Mouse (Mus musculus) midbrain, embryonic 10.5 days (tissue): Measurements from ENCODE around the gene Fbxo24. TPM values are rescaled to one million over a fixed set of nuclear protein-coding genes. Genes with fewer than 3 reads are reported as not detected.

Source experiments
- DNase-seq: peaks from one replicate; pipeline ENCODE4 v3.0.0-alpha.2; 2017; ENCODE audit warnings: low spot score
- H3K27ac ChIP-seq: fragments of 300-500 bp; sonication (generic); replicated peaks from 2 replicates; pipeline ENCODE4 v1.5.1; 2016; ENCODE audit warnings: mild to moderate bottlenecking
- H3K27me3 ChIP-seq: fragments of 300-500 bp; sonication (generic); 2 replicates; pipeline ENCODE4 v1.6.1; 2016; ENCODE audit warnings: low read depth, mild to moderate bottlenecking; ENCODE audit not compliant: poor library complexity, severe bottlenecking
- H3K36me3 ChIP-seq: fragments of 300-500 bp; sonication (generic); 2 replicates; pipeline ENCODE4 v1.6.1; 2016; ENCODE audit warnings: mild to moderate bottlenecking, moderate library complexity
- H3K4me1 ChIP-seq: fragments of 300-500 bp; sonication (generic); 2 replicates; pipeline ENCODE4 v1.6.1; 2016
- H3K4me3 ChIP-seq: fragments of 300-500 bp; sonication (generic); 2 replicates; pipeline ENCODE4 v1.5.1; 2016; ENCODE audit warnings: mild to moderate bottlenecking, moderate library complexity
- H3K9me3 ChIP-seq: fragments of 300-500 bp; sonication (generic); replicated peaks from 2 replicates; pipeline ENCODE4 v1.6.1; 2016; ENCODE audit warnings: mild to moderate bottlenecking
- WGBS: fragments of 180-500 bp; shearing (Covaris S2); methylation state at CpG from one replicate; pipeline ENCODE4 v1.1.7; 2016; 5-methylcytosine and 5-hydroxymethylcytosine counted together
- polyA plus RNA-seq: library from polyadenylated mRNA; unstranded; fragments of >200 nt; fragmentation: Nextera tagmentation; extraction: Ambion mirVana; gene quantifications from 2 replicates; pipeline ENCODE4 v1.2.1, GENCODE M21; 2016

The Fbxo24 gene
- polyA plus RNA-seq, 1 experiment from 2014 or later: 0.28 TPM

- H3K27ac ChIP-seq: peak overlapping the region; percentile 76
- 19% methylated on average over 12 of the region's 12 CpGs for WGBS
- H3K27me3 ChIP-seq: peaks cover 37% of the 10 kb centered on the region
- peaks cover 14% of the 10 kb centered on the region; the same call in 1 of the 2 replicates for H3K36me3 ChIP-seq
- H3K4me3 ChIP-seq: peak overlapping the region; percentile 25
- H3K9me3 ChIP-seq: no peaks in the 10 kb centered on the region
- H3K4me1 ChIP-seq: peaks cover 65% of the 10 kb centered on the region
- peak; percentile 66 for DNase-seq
Observed at GRCm38 (mm10) chr5:137610548-137611244, 18.1 kb downstream of the Fbxo24 start.

- peaks cover 37% of the 10 kb centered on the region for H3K27me3 ChIP-seq
- peak overlapping the region; percentile 25 for H3K4me3 ChIP-seq
- H3K36me3 ChIP-seq: peaks cover 14% of the 10 kb centered on the region; the same call in 1 of the 2 replicates
- DNase-seq: no peak
- no peaks in the 10 kb centered on the region for H3K9me3 ChIP-seq
- peak overlapping the region; percentile 76 for H3K27ac ChIP-seq
- 76% methylated on average over 4 of the region's 4 CpGs for WGBS
- H3K4me1 ChIP-seq: peaks cover 71% of the 10 kb centered on the region
Observed at GRCm38 (mm10) chr5:137610056-137610455, 18.7 kb downstream of the Fbxo24 start.

- H3K27ac ChIP-seq: no peak overlapping the region
- H3K4me1 ChIP-seq: peaks cover 71% of the 10 kb centered on the region
Observed at GRCm38 (mm10) chr5:137609292-137609691, 19.5 kb downstream of the Fbxo24 start.

GRCm38 (mm10) chr5:137608654-137609190 lies 20.1 kb downstream of the Fbxo24 start:
- Histone ChIP-seq H3K9me3 (no peaks in the 10 kb centered on the region), H3K27me3 (peaks cover 37% of the 10 kb centered on the region), H3K27ac (peak overlapping the region; percentile 59), H3K36me3 (peaks cover 14% of the 10 kb centered on the region; the same call in 1 of the 2 replicates), H3K4me1 (peaks cover 74% of the 10 kb centered on the region), H3K4me3 (peak overlapping the region; percentile 43)
- 16% methylated on average over 23 of the region's 23 CpGs for WGBS
- no peak for DNase-seq

More at GRCm38 (mm10) chr5:137609292-137609691, 19.5 kb downstream of the Fbxo24 start:
- Histone ChIP-seq H3K27me3 (peaks cover 37% of the 10 kb centered on the region), H3K4me3 (no peak overlapping the region), H3K9me3 (no peaks in the 10 kb centered on the region), H3K36me3 (peaks cover 14% of the 10 kb centered on the region; the same call in 1 of the 2 replicates)
- WGBS: 61% methylated on average over 3 of the region's 3 CpGs
- no peak for DNase-seq

GRCm38 (mm10) chr5:137607860-137608653 lies 20.7 kb downstream of the Fbxo24 start:
- peaks cover 73% of the 10 kb centered on the region for H3K4me1 ChIP-seq
- peak; percentile 20 for DNase-seq

GRCm38 (mm10) chr5:137601365-137601729 lies 27.5 kb downstream of the Fbxo24 start:
- DNase-seq: peak; percentile 55
- H3K4me1 ChIP-seq: peaks cover 58% of the 10 kb centered on the region
- WGBS: under 1% methylated on average over 22 of the region's 22 CpGs
- H3K27me3 ChIP-seq: no peaks in the 10 kb centered on the region
- peak overlapping the region; percentile 67 for H3K4me3 ChIP-seq
- peaks cover 24% of the 10 kb centered on the region for H3K36me3 ChIP-seq
- peak overlapping the region; percentile 97 for H3K27ac ChIP-seq
- H3K9me3 ChIP-seq: no peaks in the 10 kb centered on the region; the same call in 1 of the 2 replicates

More at GRCm38 (mm10) chr5:137607860-137608653, 20.7 kb downstream of the Fbxo24 start:
- Histone ChIP-seq H3K36me3 (peaks cover 14% of the 10 kb centered on the region; the same call in 1 of the 2 replicates), H3K27ac (peak overlapping the region; percentile 59), H3K4me3 (peak overlapping the region; percentile 43), H3K9me3 (no peaks in the 10 kb centered on the region), H3K27me3 (peaks cover 37% of the 10 kb centered on the region)
- 7% methylated on average over 26 of the region's 26 CpGs for WGBS

GRCm38 (mm10) chr5:137600619-137601364 lies 28.0 kb downstream of the Fbxo24 start, which contains the start of gene Mospd3:
Gene Mospd3, minus strand, starts transcription at chr5:137601058.
- Histone ChIP-seq H3K27ac (peak within 1 kb of the TSS; percentile 97), H3K36me3 (peaks cover 19% of the 10 kb centered on the region), H3K4me3 (peak within 1 kb of the TSS; percentile 67), H3K9me3 (no peaks in the 10 kb centered on the region; the same call in 1 of the 2 replicates), H3K4me1 (peaks cover 55% of the 10 kb centered on the region), H3K27me3 (no peaks in the 10 kb centered on the region)
- under 1% methylated on average over 41 of the region's 41 CpGs for WGBS
- DNase-seq: peak; percentile 96

- no peak for DNase-seq
- Histone ChIP-seq H3K9me3 (no peaks in the 10 kb centered on the region; the same call in 1 of the 2 replicates), H3K27me3 (no peaks in the 10 kb centered on the region), H3K27ac (peak overlapping the region; percentile 97), H3K4me1 (peaks cover 50% of the 10 kb centered on the region), H3K4me3 (peak overlapping the region; percentile 67), H3K36me3 (peaks cover 18% of the 10 kb centered on the region)
- WGBS: 2% methylated on average over 19 of the region's 19 CpGs
Observed at GRCm38 (mm10) chr5:137600281-137600618, 28.6 kb downstream of the Fbxo24 start.

- DNase-seq: no peak
- 70% methylated on average over 9 of the region's 9 CpGs for WGBS
- H3K27me3 ChIP-seq: no peaks in the 10 kb centered on the region
- H3K4me1 ChIP-seq: peaks cover 49% of the 10 kb centered on the region
- peaks cover 18% of the 10 kb centered on the region for H3K36me3 ChIP-seq
- H3K27ac ChIP-seq: peak overlapping the region; percentile 97
- no peaks in the 10 kb centered on the region; the same call in 1 of the 2 replicates for H3K9me3 ChIP-seq
- H3K4me3 ChIP-seq: peak overlapping the region; percentile 67
Observed at GRCm38 (mm10) chr5:137599600-137599999, 29.2 kb downstream of the Fbxo24 start.

- DNase-seq: no peak
- 86% methylated on average over 2 of the region's 2 CpGs for WGBS
- no peak overlapping the region for H3K4me3 ChIP-seq
- peaks cover 41% of the 10 kb centered on the region for H3K4me1 ChIP-seq
- no peaks in the 10 kb centered on the region for H3K27me3 ChIP-seq
- H3K9me3 ChIP-seq: no peaks in the 10 kb centered on the region; the same call in 1 of the 2 replicates
- no peak overlapping the region for H3K27ac ChIP-seq
- peaks cover 18% of the 10 kb centered on the region for H3K36me3 ChIP-seq
Observed at GRCm38 (mm10) chr5:137598100-137598826, 30.5 kb downstream of the Fbxo24 start.

- DNase-seq: no peak
- Histone ChIP-seq H3K4me1 (peaks cover 35% of the 10 kb centered on the region), H3K27ac (no peak overlapping the region), H3K36me3 (peaks cover 18% of the 10 kb centered on the region), H3K4me3 (no peak overlapping the region), H3K9me3 (no peaks in the 10 kb centered on the region; the same call in 1 of the 2 replicates), H3K27me3 (no peaks in the 10 kb centered on the region)
- 96% methylated on average over 6 of the region's 6 CpGs for WGBS
Observed at GRCm38 (mm10) chr5:137597625-137598024, 31.2 kb downstream of the Fbxo24 start.
